Mouse (Mus musculus) heart, adult 11 months (tissue): ENCODE data around the gene Susd6.

Source experiments
- DNase-seq: peaks from one replicate; pipeline ENCODE4 v3.0.0; 2022

Gene Susd6

DNA sequence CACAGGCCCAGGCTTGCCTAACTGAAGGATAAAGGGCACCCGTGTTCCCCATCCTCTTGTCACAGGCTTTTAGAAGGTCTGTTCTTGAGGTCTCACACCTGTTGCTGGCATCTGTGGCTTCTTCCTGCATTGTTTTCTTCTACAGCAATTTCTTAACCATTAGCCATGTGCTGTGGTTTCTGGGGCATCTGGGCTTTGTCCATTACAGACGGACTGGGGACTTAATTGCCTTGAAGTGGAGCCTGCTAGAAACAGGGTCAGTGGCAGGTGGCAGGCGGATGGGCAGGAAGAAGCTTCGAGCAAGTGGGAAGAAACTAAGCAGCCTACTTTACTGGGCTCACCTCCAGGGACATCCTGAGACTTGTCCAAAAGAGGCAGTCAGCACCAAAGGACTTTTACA, 89.0 kb downstream of the Susd6 start:
- DNase-seq = peak; percentile 90

DNA sequence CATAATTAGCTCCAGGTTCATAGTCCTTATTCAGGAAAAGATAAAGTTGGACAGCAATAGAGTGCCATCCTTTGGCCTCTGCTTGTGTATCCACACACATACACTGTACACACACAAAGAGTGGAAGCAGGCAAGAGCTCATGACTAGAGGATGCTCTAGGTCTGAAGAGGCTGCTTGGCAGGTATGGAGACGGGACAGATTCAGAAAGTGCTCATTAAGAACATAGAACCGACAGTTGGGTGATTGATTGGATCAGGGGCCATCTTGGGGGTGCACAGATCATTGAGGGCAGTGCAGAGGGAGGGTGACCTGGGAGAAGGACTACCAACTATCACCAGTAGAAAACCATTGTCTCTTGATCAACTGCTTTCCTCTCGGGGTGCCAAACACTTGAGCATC, 90.8 kb downstream of the Susd6 start:
- peak; percentile 80 for DNase-seq

DNA sequence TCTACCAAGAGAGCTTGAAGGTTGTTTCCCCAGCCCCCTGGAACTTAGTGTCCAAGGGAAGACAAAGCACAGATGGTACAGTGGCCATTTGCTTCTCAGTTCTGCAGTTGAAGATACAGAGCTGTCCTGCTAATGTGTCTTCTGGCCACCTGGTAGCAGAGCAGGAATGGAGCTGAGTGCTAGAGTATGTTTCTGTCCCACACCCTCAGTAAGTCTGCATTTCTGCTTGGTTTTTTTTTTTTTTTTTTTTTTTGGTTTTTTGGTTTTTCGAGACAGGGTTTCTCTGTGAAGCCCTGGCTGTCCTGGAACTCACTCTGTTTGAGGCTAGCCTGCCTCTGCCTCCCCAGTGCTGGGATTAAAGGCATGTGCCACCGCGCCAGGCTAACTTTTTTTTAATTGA, 93.0 kb downstream of the Susd6 start:
- peak; percentile 81 for DNase-seq

DNA sequence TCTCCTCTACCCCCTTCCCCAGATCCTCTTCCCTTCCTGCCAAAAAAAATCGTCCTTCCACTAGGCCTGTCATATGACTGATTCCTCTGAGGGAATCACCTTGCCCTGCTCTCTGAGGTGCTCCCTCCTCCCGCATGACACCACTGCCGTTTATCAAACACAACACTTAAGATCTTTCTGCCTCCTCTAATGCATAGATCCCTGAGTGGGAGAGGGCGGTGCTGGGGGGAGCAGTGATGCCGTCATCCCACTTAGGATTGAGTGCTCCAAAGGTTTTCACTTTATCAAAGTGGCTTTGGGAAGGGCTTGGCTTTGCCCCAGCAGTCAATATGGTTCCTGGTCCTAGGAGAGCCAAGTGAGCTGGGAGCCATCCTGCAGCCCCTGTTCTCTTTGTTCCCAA, 93.6 kb downstream of the Susd6 start:
- DNase-seq = peak; percentile 92

- DNase-seq = peak; percentile 99
These were observed 95.3 kb downstream of the Susd6 start for GRCm38 (mm10) chr12:80885301-80886288.

GRCm38 (mm10) chr12:80887036-80887435, 96.7 kb downstream of the Susd6 start:
- DNase-seq = peak; percentile 89

DNA sequence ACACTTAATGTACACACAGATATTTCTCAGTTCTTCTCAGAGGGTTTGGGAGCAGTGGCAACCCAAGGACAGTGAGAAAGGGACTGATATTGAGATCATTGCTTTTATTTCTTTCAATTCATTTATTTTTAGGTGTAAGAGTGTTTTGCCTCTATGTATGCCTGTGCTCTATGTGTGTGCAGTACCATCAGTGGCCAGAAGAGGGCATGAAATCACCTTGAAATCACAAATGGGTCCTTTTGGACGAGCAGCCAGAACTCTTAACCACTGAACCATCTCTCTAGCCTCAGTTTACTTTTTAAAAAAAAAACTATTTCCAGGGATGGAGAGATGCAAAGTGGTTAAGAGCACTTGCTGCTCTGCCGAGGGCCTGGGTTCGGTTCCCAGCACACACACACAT, 99.0 kb downstream of the Susd6 start:
- peak; percentile 42 for DNase-seq

- DNase-seq = no peak
These were observed 100.8 kb downstream of the Susd6 start for GRCm38 (mm10) chr12:80891074-80891473.

DNA sequence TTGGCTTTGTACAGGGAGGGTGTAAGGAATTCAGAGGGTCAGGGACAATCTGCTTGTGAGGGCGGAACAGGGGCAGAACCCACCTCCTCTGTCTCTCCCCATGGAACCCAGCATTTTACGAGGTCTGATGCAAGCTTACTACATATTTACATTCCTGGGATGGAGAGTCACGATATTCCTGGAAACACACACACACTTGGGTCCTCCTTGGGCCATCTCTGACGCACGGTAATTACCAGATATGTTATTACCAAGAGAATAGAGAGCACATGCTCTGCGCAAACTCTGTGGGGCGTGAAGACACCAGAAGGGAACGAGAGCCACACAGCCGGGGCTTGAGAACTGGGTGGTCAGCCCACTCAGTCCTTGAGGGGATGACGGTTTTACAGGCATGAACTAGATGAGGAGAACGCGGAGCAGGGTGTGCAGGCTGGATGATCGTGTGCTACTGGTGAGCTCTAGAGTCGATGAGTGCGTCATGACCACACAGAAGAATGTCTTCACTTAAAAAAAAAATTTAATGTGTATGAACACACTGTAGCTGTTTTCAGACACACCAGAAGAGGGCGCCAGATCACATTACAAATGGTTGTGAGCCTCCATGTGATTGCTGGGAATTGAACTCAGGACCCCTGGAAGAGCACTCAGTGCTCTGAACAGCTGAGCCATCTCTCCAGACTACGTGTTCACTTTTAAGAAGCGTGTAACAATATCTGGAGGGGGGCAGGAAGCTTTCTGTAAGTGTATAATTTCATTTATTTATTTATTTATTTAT, 103.6 kb downstream of the Susd6 start:
- peak; percentile 89 for DNase-seq

- DNase-seq = peak; percentile 95
These were observed 104.8 kb downstream of the Susd6 start for GRCm38 (mm10) chr12:80894973-80895570.

GRCm38 (mm10) chr12:80909631-80910030, 119.3 kb downstream of the Susd6 start:
- DNase-seq = peak; percentile 61

GRCm38 (mm10) chr12:80917764-80918163, 127.5 kb downstream of the Susd6 start:
- DNase-seq = peak; percentile 74

- peak; percentile 63 for DNase-seq
These were observed 131.0 kb downstream of the Susd6 start for GRCm38 (mm10) chr12:80921301-80921700.

- no peak for DNase-seq
These were observed 132.6 kb downstream of the Susd6 start for GRCm38 (mm10) chr12:80922869-80923268.

- DNase-seq = peak; percentile 28
These were observed 133.3 kb downstream of the Susd6 start for GRCm38 (mm10) chr12:80923602-80924001.

GRCm38 (mm10) chr12:80924205-80924604, 133.9 kb downstream of the Susd6 start:
- peak; percentile 84 for DNase-seq

DNA sequence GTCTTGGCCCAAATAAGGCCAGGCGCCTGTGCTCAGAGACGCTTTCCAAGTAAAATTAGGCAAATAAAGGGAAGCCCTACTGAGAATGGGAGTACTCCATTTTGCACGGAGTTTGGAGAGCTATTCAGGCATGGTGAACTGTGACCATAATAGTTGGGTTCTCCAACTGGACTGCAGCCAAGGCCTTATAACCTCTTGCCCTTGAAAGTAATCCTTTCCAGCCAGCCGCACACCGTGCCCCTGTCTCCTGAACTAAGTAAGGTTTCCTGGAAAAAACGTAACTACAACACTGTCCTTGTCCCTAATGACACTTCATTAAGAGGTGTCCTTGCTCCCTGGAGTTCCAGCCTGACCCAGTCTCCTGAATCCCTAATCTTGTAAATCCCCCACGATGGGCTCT, 135.6 kb downstream of the Susd6 start:
- peak; percentile 73 for DNase-seq

- peak; percentile 42 for DNase-seq
These were observed 136.2 kb downstream of the Susd6 start for GRCm38 (mm10) chr12:80926550-80926949.

- peak; percentile 72 for DNase-seq
These were observed 137.2 kb downstream of the Susd6 start for GRCm38 (mm10) chr12:80927518-80927917.

GRCm38 (mm10) chr12:80928881-80929280, 138.6 kb downstream of the Susd6 start:
- peak; percentile 25 for DNase-seq

DNA sequence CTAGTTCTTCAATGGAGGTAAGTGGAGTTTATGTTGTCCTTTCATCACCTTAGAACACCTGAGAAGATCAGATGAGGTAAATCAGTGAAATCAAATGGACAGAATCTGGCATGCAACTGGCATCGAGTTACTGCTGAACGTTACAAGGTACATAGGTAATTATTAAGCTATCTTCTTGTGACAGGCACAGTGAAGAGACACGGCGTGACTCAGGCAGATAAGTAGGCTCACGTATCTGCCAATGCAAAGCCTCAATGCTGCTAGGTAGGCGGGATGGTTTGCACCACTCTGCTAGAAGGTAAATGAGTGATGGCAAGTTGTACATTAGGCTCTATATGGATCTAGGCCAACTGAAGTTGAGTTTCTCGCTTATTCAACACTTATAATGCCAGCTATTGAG, 139.8 kb downstream of the Susd6 start:
- DNase-seq = peak; percentile 52
